Mouse (Mus musculus): Measurements from ENCODE around the gene Gskip. TPM values are rescaled to one million over a fixed set of nuclear protein-coding genes. Genes with fewer than 3 reads are reported as not detected.
A peak's percentile ranks its signal among the peaks of the same experiment; 100 is the strongest.

Gskip gene
- total RNA-seq, 4 experiments from 2014 or later, result 20.3 to 25.9 (median 23.5) TPM

DNA sequence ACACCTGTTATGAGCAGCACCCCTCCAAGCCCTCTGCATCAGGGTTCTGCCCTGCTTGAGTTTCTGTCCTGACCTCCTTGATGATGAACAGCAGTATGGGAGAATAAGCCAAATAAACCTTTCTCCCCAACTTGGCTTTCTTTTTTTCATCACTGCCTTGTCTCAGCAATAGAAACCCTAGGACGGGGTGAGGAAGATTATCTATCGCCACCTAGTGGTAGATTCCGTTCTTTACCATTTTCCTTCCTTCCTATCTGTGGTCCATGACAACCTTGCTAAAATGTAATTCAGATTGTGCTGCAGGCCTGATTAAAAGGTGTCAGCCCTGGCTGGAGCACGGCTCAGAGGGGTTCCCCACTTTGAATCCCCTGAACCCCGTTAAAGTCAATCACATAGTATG lies 38.0 kb downstream of the Gskip start:
- no peak for DNase-seq

DNA sequence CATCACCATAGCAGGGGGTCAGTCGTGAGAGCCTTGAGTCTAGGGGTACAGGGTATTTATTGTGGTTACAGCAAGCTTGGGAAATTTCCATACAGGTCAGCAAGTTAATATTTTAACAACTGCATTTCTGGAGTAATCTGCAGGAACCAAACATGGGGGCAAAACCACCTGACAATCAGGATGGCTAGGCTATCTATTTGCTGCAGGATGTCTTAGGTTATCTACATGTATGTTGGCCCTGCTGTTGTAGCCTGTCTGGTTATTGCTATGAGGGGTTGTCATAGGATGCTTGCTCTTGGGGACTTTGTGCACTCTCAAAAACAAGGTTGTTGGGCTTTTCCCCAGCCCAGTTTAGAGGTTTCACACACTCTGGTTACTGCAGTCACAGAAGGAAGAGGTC lies 40.0 kb downstream of the Gskip start:
- no peak for DNase-seq

GRCm38 (mm10) chr12:105725736-105726135 lies 41.1 kb downstream of the Gskip start:
- peak; percentile 16 for DNase-seq

DNA sequence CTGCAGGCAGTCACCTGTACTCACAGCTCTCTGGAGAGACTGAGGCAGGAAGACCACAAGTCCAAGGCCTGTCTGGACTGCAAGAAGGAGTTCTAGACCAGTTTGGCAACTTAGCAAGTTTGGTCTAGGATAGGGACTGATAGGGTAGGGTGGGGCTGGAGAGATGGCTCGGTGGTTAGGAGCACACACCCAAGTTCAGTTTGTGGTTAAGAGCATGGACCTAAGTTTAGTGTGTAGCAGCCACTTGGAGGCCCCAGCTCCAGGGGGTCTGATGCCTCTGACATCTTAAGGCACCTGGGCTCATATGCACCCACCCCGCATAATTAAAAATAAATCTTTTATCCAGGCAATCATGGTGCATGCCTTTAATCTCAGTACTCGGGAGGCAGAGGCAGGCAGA lies 42.6 kb downstream of the Gskip start:
- DNase-seq, result no peak

GRCm38 (mm10) chr12:105727964-105728363 lies 43.3 kb downstream of the Gskip start:
- DNase-seq, result no peak

DNA sequence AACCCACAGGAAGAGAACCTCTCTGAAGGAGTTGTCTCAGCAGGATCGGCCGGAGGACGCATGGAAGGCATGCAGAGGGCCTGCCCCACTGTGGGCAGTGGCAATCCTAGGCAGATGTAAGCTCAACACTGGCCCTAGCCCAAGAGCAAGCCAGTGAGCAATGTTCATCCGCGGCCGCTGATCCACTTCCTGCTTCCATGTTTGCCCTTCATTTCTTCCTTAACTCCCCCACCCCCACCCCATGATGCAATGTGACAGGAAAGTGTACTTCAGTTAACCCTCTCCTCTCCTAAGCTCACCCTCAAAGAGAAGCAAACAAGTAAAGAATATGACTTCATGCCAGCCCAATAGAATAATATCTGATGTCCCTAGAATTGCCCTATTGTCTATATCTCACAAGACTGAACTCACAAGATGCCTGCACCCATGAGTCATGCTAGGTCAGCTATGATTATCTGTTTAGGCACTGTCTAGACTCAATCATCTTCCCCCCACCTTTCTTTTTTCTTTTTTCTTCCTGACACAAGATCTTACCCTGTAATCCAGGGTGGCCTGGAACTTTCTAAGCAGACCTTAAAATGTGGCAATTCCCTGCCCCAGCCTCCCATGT lies 46.3 kb downstream of the Gskip start:
- DNase-seq, result no peak

- DNase-seq, result no peak
Observed at GRCm38 (mm10) chr12:105733370-105734159, 48.9 kb downstream of the Gskip start.

GRCm38 (mm10) chr12:105735226-105735888 lies 50.7 kb downstream of the Gskip start:
- DNase-seq, result no peak

DNA sequence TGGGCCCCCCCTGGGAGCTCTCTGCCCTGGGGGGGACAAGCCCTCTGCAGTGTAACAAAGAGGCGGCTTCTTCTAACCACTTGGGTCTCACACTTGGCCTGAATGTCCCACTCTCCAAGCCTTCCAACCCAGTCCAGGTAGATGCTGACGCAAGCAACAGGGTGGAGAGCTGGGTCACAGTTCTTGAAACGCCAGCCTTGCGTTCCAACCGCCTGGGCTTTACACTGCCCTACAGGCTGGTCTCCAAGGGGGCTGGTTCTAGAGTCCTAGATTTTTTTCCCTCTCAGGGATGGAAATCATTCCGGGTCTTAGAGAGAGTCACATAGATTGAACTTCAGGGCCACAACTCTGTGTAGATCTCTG lies 51.2 kb downstream of the Gskip start:
- no peak for DNase-seq

GRCm38 (mm10) chr12:105738316-105739096 lies 53.9 kb downstream of the Gskip start:
- DNase-seq, result no peak

DNA sequence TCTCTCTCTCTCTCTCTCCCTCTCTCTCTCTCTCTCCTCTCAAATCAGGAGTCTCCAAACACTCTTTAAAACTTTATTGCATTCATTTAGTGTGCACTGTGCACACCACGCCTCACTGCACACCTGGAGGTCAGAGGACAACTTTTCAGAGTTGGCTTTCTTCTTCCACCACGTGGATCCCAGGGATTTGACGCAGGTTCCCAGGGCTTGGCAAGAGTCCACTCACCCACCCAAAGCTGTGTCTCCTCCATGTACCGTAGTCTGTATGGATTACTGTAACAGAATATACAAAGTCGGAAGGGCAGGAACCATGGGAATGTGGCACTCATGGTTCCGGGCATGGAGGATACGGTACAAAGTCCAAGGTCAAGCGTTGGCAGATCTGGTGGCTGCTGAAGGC lies 55.0 kb downstream of the Gskip start:
- DNase-seq, result no peak

DNA sequence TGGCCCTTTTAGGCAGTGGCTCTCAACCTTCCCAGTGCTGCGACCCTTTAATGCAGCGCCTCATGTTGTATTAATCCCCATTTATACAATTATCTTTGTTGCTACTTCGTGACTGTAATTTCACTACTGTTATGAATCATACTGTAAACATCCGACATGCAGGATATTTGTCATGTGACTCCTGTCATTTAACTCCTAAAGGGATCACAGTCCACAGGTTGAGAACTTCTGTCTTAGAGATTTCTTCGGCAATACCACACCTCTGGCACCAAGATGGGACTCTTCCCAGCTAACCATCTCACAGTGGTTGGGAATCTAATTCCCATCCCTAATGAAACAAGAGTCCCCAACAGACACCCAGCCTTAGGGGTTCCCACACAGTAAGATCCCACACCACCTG lies 63.5 kb downstream of the Gskip start:
- no peak for DNase-seq

Other genes starting within 250 kb of the Gskip start
- gene D430019H16Rik, start 231.0 kb upstream of the Gskip start, total RNA-seq (2022), result 10 to 100 TPM in 2 of 4 experiments, 1 to 10 TPM in 2; 5.9 to 15.8 (median 9.5) TPM
- 10 to 100 TPM in 3 of 4 experiments, 1 to 10 TPM in 1; 7.6 to 14.0 (median 10.5) TPM for gene Bdkrb2, start 121.6 kb upstream of the Gskip start, total RNA-seq (2022)
- gene Bdkrb1, start 81.7 kb upstream of the Gskip start, total RNA-seq (2022), result not detected
- gene Atg2b, start 382 bp downstream of the Gskip start, total RNA-seq (2022), result 10 to 100 TPM; 27.4 to 40.7 (median 31.9) TPM
- gene Ak7, start 21.1 kb downstream of the Gskip start, total RNA-seq (2022), result 1 to 10 TPM in 1 of 4 experiments, under 1 TPM in 3; 0.12 to 1.1 (median 0.60) TPM
- gene Papola, start 99.9 kb downstream of the Gskip start, total RNA-seq (2022), result 100 to 1,000 TPM; 186 to 233 (median 219) TPM